In the genomic region with DNA sequence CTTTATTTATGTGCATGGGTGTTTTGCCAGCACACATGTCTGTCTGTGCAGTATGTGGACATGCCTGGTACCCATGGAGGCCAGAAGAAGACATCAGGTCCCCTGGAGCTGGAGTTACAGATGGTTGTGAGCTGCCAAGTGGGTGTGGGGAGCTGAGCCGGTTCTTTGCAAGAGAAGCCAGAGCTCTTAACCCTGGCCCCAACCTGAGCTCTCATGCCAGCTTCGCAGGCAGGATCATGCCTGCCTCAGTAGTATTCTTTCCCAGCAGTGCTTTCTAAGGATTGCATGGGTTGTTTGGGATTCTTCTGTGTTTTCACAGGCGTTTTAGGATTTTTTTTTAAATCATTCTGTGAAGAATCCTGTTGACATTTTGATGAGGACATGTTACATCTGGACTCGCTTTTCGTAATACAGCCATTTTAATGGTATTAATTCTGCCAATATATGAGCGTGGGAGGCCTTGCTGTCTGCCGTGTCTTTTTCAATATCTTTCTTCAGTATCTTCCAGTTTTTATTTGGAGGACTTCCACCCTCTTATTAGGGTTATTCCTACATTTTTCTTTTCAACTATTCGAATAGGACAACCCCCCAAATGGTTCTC, we compare ENCODE assay signal across 24 mouse cellular contexts. TPM values are rescaled to one million over a fixed set of nuclear protein-coding genes. Genes with fewer than 3 reads are reported as not detected.
A peak's percentile ranks its signal among the peaks of the same experiment; 100 is the strongest.
DNase-seq lines count a peak whose midpoint lies in the region; ATAC-seq and TF ChIP-seq lines count a peak whose summit lies in the region.
"Had no signal": no experiment of that assay in that cellular context is flagged by ENCODE, and none has a peak within 500 bp of the region (broad histone marks: within the 10 kb centered on the region; RNA-seq: fewer than 3 reads in every experiment).

No protein-coding gene starts in this region.

- H3K27ac ChIP-seq in kidney, embryonic 14.5 days (ENCODE audit: low read depth, low read length), result peak overlapping the region; percentile 48; the same call in 1 of the 2 replicates
- H3K27ac ChIP-seq in lung, embryonic 16.5 days (ENCODE audit: low read length), result peak overlapping the region; percentile 72
- H3K27ac ChIP-seq: embryonic facial prominence, embryonic 15.5 days; heart, embryonic 13.5 days; hindbrain, embryonic 12.5 days; left cerebral cortex, adult 2 months; limb, embryonic 15.5 days; liver, embryonic 14.5 days; neural tube, embryonic 15.5 days had no signal

- no peak overlapping the region for H3K9ac ChIP-seq in kidney, embryonic 14.5 days (ENCODE audit: low read depth, low read length)
- no peak overlapping the region for H3K9ac ChIP-seq in lung, embryonic 16.5 days (ENCODE audit: low read length)
- H3K9ac ChIP-seq: embryonic facial prominence, embryonic 15.5 days; heart, embryonic 13.5 days; hindbrain, embryonic 12.5 days; limb, embryonic 15.5 days; liver, embryonic 14.5 days; neural tube, embryonic 15.5 days had no signal

- DNase-seq in kidney, postnatal 25 days, result no peak
- DNase-seq in lung, adult 2 months, result no peak
- DNase-seq in gonadal fat pad, adult 2 months (ENCODE audit: low read depth), result peak; percentile 37
- DNase-seq in lung, postnatal 36 days, result peak; percentile 40
- DNase-seq in natural killer cell, adult 2 months (ENCODE audit: low spot score in 2 of 2), result no peak
- DNase-seq: adrenal gland, postnatal 36 days; B cell, adult 2 months; cerebellum, adult 9-10 months; gastrocnemius, postnatal 14 days; heart, adult 18-20 months; thymus, postnatal 25 days had no signal

- no peaks in the 10 kb centered on the region for H3K36me3 ChIP-seq in kidney, embryonic 14.5 days (ENCODE audit: control insufficient read depth, insufficient read depth, low read length)
- H3K36me3 ChIP-seq in lung, embryonic 16.5 days (ENCODE audit: control insufficient read depth, insufficient read depth, low read length), result no peaks in the 10 kb centered on the region
- H3K36me3 ChIP-seq: embryonic facial prominence, embryonic 15.5 days; G1E; heart, embryonic 13.5 days; hindbrain, embryonic 12.5 days; limb, embryonic 15.5 days; neural tube, embryonic 15.5 days had no signal

- peak; percentile 34 for ATAC-seq in kidney, embryonic 14.5 days (ENCODE audit: low FRiP score, low TSS enrichment)
- ATAC-seq in lung, embryonic 16.5 days (ENCODE audit: low read depth), result peak; percentile 76
- ATAC-seq: forebrain, embryonic 16.5 days; Patski had no signal

- no peaks in the 10 kb centered on the region for H3K9me3 ChIP-seq in kidney, embryonic 14.5 days (ENCODE audit: control insufficient read depth, low read length)
- H3K9me3 ChIP-seq in lung, embryonic 16.5 days (ENCODE audit: control insufficient read depth, low read length), result no peaks in the 10 kb centered on the region
- H3K9me3 ChIP-seq: embryonic facial prominence, embryonic 15.5 days; G1E; heart, embryonic 13.5 days; hindbrain, embryonic 12.5 days; limb, embryonic 15.5 days; neural tube, embryonic 15.5 days had no signal

- no peak for TF ChIP-seq POLR2A in lung, adult 2 months (IDR thresholded peaks at IDR 0.05; ENCODE audit: borderline replicate concordance, extremely low read depth, low read depth, low read length)

- TF ChIP-seq CTCF in lung, adult 2 months (IDR thresholded peaks at IDR 0.05; ENCODE audit: insufficient read depth, low read length), result no peak

- no peak overlapping the region for H3K4me2 ChIP-seq in kidney, embryonic 14.5 days (replicated peaks; ENCODE audit: low read depth, low read length)
- no peak overlapping the region for H3K4me2 ChIP-seq in lung, embryonic 16.5 days (ENCODE audit: low read depth, low read length)
- H3K4me2 ChIP-seq: embryonic facial prominence, embryonic 15.5 days; heart, embryonic 13.5 days; hindbrain, embryonic 12.5 days; limb, embryonic 15.5 days; midbrain, embryonic 11.5 days; neural tube, embryonic 15.5 days had no signal

- no peaks in the 10 kb centered on the region for H3K27me3 ChIP-seq in kidney, embryonic 14.5 days (ENCODE audit: control insufficient read depth, insufficient read depth, low read length)
- no peaks in the 10 kb centered on the region for H3K27me3 ChIP-seq in lung, embryonic 16.5 days (ENCODE audit: control insufficient read depth, insufficient read depth, low read depth, low read length)
- H3K27me3 ChIP-seq: embryonic facial prominence, embryonic 15.5 days; heart, embryonic 13.5 days; hindbrain, embryonic 12.5 days; limb, embryonic 15.5 days; neural tube, embryonic 15.5 days had no signal

- no peaks in the 10 kb centered on the region for H3K4me1 ChIP-seq in kidney, embryonic 14.5 days (ENCODE audit: control insufficient read depth, insufficient read depth, low read length)
- no peaks in the 10 kb centered on the region for H3K4me1 ChIP-seq in lung, embryonic 16.5 days (replicated peaks; ENCODE audit: control insufficient read depth, insufficient read depth, low read length)
- no peaks in the 10 kb centered on the region for H3K4me1 ChIP-seq in lung, adult 2 months (ENCODE audit: control insufficient read depth, insufficient read depth, low read length)
- H3K4me1 ChIP-seq: embryonic facial prominence, embryonic 15.5 days; heart, embryonic 13.5 days; hindbrain, embryonic 12.5 days; limb, embryonic 15.5 days; neural tube, embryonic 15.5 days had no signal

- H3K4me3 ChIP-seq in kidney, embryonic 14.5 days (ENCODE audit: low read length), result no peak overlapping the region
- no peak overlapping the region for H3K4me3 ChIP-seq in lung, embryonic 16.5 days (ENCODE audit: low read length)
- no peak overlapping the region for H3K4me3 ChIP-seq in lung, adult 2 months (replicated peaks; ENCODE audit: extremely low read depth, low read depth, low read length)
- H3K4me3 ChIP-seq: embryonic facial prominence, embryonic 15.5 days; heart, embryonic 13.5 days; hindbrain, embryonic 12.5 days; left cerebral cortex, adult 2 months; limb, embryonic 15.5 days; neural tube, embryonic 15.5 days had no signal

- 52% methylated on average over 8 of the region's 8 CpGs for WGBS in kidney, embryonic 14.5 days
- WGBS in lung, embryonic 16.5 days, result 51% methylated on average over 8 of the region's 8 CpGs
- 62% methylated on average over 8 of the region's 8 CpGs for whole genome bisulfite sequencing in lung, adult 2 months

RNA-seq across cellular contexts. Expression of gene Csgalnact2, which starts 41.1 kb away (rescaled TPM):
- 9.9 and 18.4 TPM in 2 replicates for polyA plus RNA-seq in kidney, embryonic 14.5 days (2014; fragmentation: Nextera tagmentation; extraction: Ambion mirVana)
- polyA plus RNA-seq in lung, embryonic 16.5 days (2015; fragmentation: Nextera tagmentation; extraction: Ambion mirVana), result 22.9 and 23.1 TPM in 2 replicates
- 8.0 and 10.7 TPM in 2 replicates for polyA plus RNA-seq in lung, adult 2 months (2012; rRNA removed)
- polyA plus RNA-seq in gonadal fat pad, adult 2 months (2012; rRNA removed), result 4.9 and 5.1 TPM in 2 replicates

Comparison
In these comparisons a context has a peak if more than half of its experiments do, and no peak if none do; other contexts are left out.
1. DNase-seq: peak in gonadal fat pad, adult 2 months (single experiment) and lung, postnatal 36 days (single experiment); none in kidney, postnatal 25 days (0 of 2), lung, adult 2 months (single experiment) and natural killer cell, adult 2 months (0 of 2).